Mouse (Mus musculus): ENCODE measurements at regions not wholly inside any gene's neighbourhood (a gene's known extent, or its start where the extent isn't known, plus 50 kb on each side); places are given as distances from the start of the nearest gene placed in this dataset.

GRCm38 (mm10) chr10:83819266-83819949 lies 96.7 kb downstream of the 1500009L16Rik start:
- H3K9me3 ChIP-seq = no peaks in the 10 kb centered on the region
- 10% methylated on average over 13 of the region's 13 CpGs for WGBS
- no peak overlapping the region for H3K9ac ChIP-seq
- H3K4me2 ChIP-seq = peak overlapping the region; percentile 46
- H3K4me1 ChIP-seq (replicated peaks) = peaks cover 5% of the 10 kb centered on the region
- ATAC-seq (ENCODE audit: low FRiP score, low read depth) = peak; percentile 88
- no peak overlapping the region for H3K27ac ChIP-seq (replicated peaks)
- H3K27me3 ChIP-seq = no peaks in the 10 kb centered on the region
- H3K4me3 ChIP-seq = peak overlapping the region; percentile 19
- no peaks in the 10 kb centered on the region for H3K36me3 ChIP-seq

DNA sequence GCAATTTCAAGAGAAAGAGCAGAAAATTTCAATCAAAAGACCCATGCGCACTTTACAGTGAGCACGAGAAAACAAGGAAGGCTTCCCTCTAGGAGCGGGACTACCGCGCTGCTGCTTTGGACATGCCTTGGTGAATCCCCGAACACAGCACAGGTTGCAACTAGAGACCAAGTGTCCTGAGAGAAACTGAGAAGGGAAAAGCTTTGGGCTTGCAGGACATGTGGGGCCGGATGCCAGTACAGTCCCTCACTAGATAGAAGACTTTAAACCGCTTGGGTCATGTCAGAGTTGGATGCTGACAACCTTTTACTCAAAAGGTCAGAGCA lies 97.2 kb downstream of the 1500009L16Rik start:
- H3K9ac ChIP-seq = no peak overlapping the region

DNA sequence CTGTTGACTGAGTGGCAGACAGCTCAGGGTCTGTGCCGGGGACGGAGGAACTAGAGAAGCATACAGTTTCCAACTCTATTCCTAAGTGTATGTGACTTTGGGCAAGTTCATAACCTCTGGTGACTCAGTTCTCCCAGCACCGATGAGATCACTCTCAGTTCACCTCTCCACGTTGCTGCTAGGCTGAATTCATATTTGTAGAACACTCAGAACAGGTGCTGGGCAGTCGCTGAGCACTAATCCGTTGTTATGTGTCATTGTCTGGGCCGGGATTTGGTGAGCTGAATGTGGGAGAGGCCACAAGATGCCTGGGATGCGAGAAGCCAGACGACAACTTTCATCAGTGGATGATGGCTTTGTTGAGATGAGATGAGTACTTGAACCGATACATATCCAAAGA lies 98.4 kb downstream of the 1500009L16Rik start:
- no peak for ATAC-seq (ENCODE audit: low FRiP score, low read depth)
- no peaks in the 10 kb centered on the region for H3K27me3 ChIP-seq
- 81% methylated on average over 10 of the region's 10 CpGs for WGBS
- no peaks in the 10 kb centered on the region for H3K36me3 ChIP-seq
- H3K27ac ChIP-seq (replicated peaks) = no peak overlapping the region
- no peak overlapping the region for H3K9ac ChIP-seq
- no peak overlapping the region for H3K4me2 ChIP-seq
- peaks cover 5% of the 10 kb centered on the region for H3K4me1 ChIP-seq (replicated peaks)
- no peaks in the 10 kb centered on the region for H3K9me3 ChIP-seq
- H3K4me3 ChIP-seq = no peak overlapping the region

More for the DNA sequence above, 97.2 kb downstream of the 1500009L16Rik start:
- Histone ChIP-seq H3K9me3 (no peaks in the 10 kb centered on the region), H3K4me2 (peak overlapping the region; percentile 46; the same call in 1 of the 2 replicates), H3K27ac (replicated peaks) (no peak overlapping the region), H3K4me1 (replicated peaks) (peaks cover 5% of the 10 kb centered on the region), H3K27me3 (no peaks in the 10 kb centered on the region), H3K4me3 (no peak overlapping the region), H3K36me3 (no peaks in the 10 kb centered on the region)
- peak; percentile 65 for ATAC-seq (ENCODE audit: low FRiP score, low read depth)
- 62% methylated on average over 8 of the region's 8 CpGs for WGBS

GRCm38 (mm10) chr10:83826105-83826504 lies 103.4 kb downstream of the 1500009L16Rik start:
- Histone ChIP-seq H3K9me3 (no peaks in the 10 kb centered on the region), H3K4me1 (replicated peaks) (no peaks in the 10 kb centered on the region), H3K4me3 (no peak overlapping the region), H3K27me3 (no peaks in the 10 kb centered on the region), H3K36me3 (no peaks in the 10 kb centered on the region), H3K27ac (replicated peaks) (no peak overlapping the region), H3K4me2 (no peak overlapping the region), H3K9ac (no peak overlapping the region)
- ATAC-seq (ENCODE audit: low FRiP score, low read depth) = no peak
- 90% methylated on average over 5 of the region's 5 CpGs for WGBS

- Histone ChIP-seq H3K36me3 (no peaks in the 10 kb centered on the region), H3K27ac (replicated peaks) (no peak overlapping the region), H3K4me2 (no peak overlapping the region), H3K4me3 (no peak overlapping the region), H3K4me1 (replicated peaks) (no peaks in the 10 kb centered on the region), H3K27me3 (no peaks in the 10 kb centered on the region), H3K9ac (no peak overlapping the region), H3K9me3 (no peaks in the 10 kb centered on the region)
- WGBS = 75% methylated on average over 5 of the region's 5 CpGs
- ATAC-seq (ENCODE audit: low FRiP score, low read depth) = no peak
Measured at GRCm38 (mm10) chr10:83836351-83836750, 113.7 kb downstream of the 1500009L16Rik start.

DNA sequence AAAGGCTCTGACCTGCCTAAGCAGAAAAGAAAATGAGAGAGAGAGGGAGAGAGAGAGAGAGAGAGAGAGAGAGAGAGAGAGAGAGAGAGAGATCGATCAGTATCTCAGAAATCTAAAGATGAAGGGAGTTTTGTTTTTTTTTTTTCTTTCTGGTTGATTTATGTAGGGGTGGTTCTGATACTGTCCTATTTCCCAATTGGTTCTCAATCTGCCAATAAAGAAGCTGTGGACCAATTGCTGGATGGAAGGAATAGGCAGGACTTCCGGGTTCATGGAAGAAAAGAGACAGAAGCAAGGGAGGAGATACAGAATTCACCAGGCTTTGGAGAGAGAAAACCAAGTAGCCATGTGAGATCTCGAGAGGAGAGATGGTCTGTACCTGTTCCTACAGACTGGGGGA lies 117.6 kb downstream of the 1500009L16Rik start:
- Histone ChIP-seq H3K36me3 (no peaks in the 10 kb centered on the region), H3K4me3 (no peak overlapping the region), H3K9ac (no peak overlapping the region), H3K4me1 (replicated peaks) (no peaks in the 10 kb centered on the region), H3K9me3 (no peaks in the 10 kb centered on the region), H3K27ac (replicated peaks) (no peak overlapping the region), H3K4me2 (no peak overlapping the region), H3K27me3 (no peaks in the 10 kb centered on the region)
- ATAC-seq (ENCODE audit: low FRiP score, low read depth) = no peak
- 88% methylated on average over 3 of the region's 3 CpGs for WGBS

DNA sequence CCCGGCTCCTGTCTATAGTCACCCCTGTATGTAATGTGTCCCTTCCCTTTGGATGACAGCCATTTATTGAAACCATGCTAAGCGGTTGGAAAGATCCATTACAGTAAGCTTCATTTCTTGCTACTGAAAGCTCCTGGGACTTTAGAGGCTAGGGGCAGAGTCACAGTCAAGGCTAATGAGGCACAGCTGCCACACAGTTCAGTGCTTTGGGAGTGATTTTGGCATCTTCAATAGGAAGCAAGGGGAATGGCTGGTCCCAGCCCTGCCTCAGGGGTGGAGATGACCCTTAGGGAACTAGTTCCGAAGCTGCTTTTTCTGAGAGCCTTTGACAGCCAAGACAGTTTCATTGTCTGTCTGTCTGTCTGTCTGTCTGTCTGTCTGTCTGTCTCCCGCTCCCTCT lies 128.2 kb downstream of the 1500009L16Rik start:
- no peak overlapping the region for H3K9ac ChIP-seq
- WGBS = 29% methylated on average over 4 of the region's 4 CpGs
- H3K27ac ChIP-seq (replicated peaks) = no peak overlapping the region
- no peak overlapping the region for H3K4me3 ChIP-seq
- H3K4me2 ChIP-seq = no peak overlapping the region
- H3K4me1 ChIP-seq (replicated peaks) = 0 out of 2 replicates have a peak, but pooled peaks cover 3% of the 10 kb centered on the region
- H3K36me3 ChIP-seq = no peaks in the 10 kb centered on the region
- H3K27me3 ChIP-seq = no peaks in the 10 kb centered on the region
- no peak for ATAC-seq (ENCODE audit: low FRiP score, low read depth)
- H3K9me3 ChIP-seq = no peaks in the 10 kb centered on the region

- H3K9me3 ChIP-seq = no peaks in the 10 kb centered on the region
- ATAC-seq (ENCODE audit: low FRiP score, low read depth) = no peak
- no peak overlapping the region for H3K4me2 ChIP-seq
- no peak overlapping the region for H3K27ac ChIP-seq (replicated peaks)
- H3K4me3 ChIP-seq = no peak overlapping the region
- 77% methylated on average over 5 of the region's 5 CpGs for WGBS
- H3K27me3 ChIP-seq = no peaks in the 10 kb centered on the region
- no peaks in the 10 kb centered on the region for H3K36me3 ChIP-seq
- 0 out of 2 replicates have a peak, but pooled peaks cover 3% of the 10 kb centered on the region for H3K4me1 ChIP-seq (replicated peaks)
- H3K9ac ChIP-seq = no peak overlapping the region
Measured at GRCm38 (mm10) chr10:83852194-83852593, 129.5 kb downstream of the 1500009L16Rik start.

DNA sequence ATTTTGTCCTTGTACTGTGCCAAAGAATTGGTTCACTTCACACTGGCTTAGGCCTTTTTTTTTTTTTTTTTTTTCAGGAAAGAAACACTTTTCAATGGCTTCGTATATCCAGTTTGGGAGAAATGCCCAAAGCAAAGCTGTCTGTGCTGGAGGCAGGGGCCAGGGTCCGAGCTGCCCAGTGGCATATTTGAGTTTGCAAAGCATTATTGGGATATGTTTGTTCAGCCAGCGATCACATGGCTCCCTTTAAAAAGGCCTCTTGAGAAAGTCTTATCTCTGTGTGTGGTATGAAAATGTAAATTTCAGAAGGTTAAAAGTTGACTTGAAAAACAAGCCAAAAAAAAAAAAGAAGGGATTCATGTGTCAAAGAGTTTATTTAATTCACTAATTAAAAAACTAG lies 130.1 kb downstream of the 1500009L16Rik start:
- 76% methylated on average over 3 of the region's 3 CpGs for WGBS

GRCm38 (mm10) chr10:83857794-83858442 lies 135.3 kb downstream of the 1500009L16Rik start:
- Histone ChIP-seq H3K36me3 (no peaks in the 10 kb centered on the region), H3K9ac (no peak overlapping the region), H3K4me1 (replicated peaks) (peaks cover 8% of the 10 kb centered on the region), H3K4me2 (no peak overlapping the region), H3K9me3 (no peaks in the 10 kb centered on the region), H3K27me3 (no peaks in the 10 kb centered on the region), H3K27ac (replicated peaks) (no peak overlapping the region), H3K4me3 (no peak overlapping the region)
- 83% methylated on average over 14 of the region's 14 CpGs for WGBS
- no peak for ATAC-seq (ENCODE audit: low FRiP score, low read depth)

More for the DNA sequence above, 130.1 kb downstream of the 1500009L16Rik start:
- no peak for ATAC-seq (ENCODE audit: low FRiP score, low read depth)
- no peak overlapping the region for H3K4me2 ChIP-seq
- no peaks in the 10 kb centered on the region for H3K27me3 ChIP-seq
- H3K4me3 ChIP-seq = no peak overlapping the region
- no peak overlapping the region for H3K27ac ChIP-seq (replicated peaks)
- H3K9ac ChIP-seq = no peak overlapping the region
- H3K36me3 ChIP-seq = no peaks in the 10 kb centered on the region
- H3K9me3 ChIP-seq = no peaks in the 10 kb centered on the region
- 0 out of 2 replicates have a peak, but pooled peaks cover 3% of the 10 kb centered on the region for H3K4me1 ChIP-seq (replicated peaks)

DNA sequence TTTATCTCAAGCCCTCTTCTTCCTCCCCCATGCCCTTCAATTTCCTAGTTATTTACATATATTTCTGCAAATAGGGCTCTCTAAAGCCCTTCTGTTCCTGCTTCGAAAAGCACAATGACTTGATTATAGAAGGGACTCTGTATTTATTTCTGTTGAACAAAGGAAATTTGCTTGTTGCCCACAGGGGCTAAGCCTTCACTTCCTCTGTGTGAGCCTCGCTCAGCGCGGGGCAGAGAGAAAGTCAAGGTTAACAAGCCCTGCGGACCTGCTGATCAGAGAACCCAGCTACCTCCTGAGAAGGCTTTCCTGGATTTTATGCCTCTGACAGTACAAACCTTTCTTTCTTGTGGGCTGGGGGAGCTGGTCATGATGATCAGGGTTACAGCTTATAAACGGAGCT lies 136.0 kb downstream of the 1500009L16Rik start:
- no peaks in the 10 kb centered on the region for H3K36me3 ChIP-seq
- no peak overlapping the region for H3K4me2 ChIP-seq
- no peak overlapping the region for H3K9ac ChIP-seq
- no peaks in the 10 kb centered on the region for H3K27me3 ChIP-seq
- no peaks in the 10 kb centered on the region for H3K9me3 ChIP-seq
- no peak for ATAC-seq (ENCODE audit: low FRiP score, low read depth)
- no peak overlapping the region for H3K4me3 ChIP-seq
- peaks cover 8% of the 10 kb centered on the region for H3K4me1 ChIP-seq (replicated peaks)
- WGBS = 68% methylated on average over 6 of the region's 6 CpGs
- no peak overlapping the region for H3K27ac ChIP-seq (replicated peaks)

DNA sequence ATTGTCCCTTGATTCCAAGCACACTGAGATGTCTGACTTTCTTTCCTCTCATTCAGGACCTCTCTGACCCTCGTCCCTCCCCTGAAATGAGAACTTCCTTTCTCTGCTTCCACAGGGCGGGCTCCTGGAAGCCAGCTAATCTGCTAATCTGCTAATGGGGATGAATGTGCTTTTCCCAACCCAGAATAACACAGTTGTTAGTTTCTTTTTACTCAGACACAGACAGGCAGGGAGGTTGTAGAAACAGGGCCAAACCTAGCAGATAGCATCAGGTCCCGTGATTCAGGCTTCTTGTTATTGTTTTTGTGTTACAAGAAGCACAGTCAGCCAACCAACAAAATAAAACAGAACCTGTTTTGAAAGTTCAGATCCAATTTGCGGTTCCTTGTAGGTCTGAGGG lies 137.0 kb downstream of the 1500009L16Rik start:
- Histone ChIP-seq H3K27me3 (no peaks in the 10 kb centered on the region), H3K4me1 (replicated peaks) (peaks cover 8% of the 10 kb centered on the region), H3K36me3 (no peaks in the 10 kb centered on the region), H3K9ac (no peak overlapping the region), H3K27ac (replicated peaks) (no peak overlapping the region), H3K4me2 (no peak overlapping the region), H3K4me3 (no peak overlapping the region), H3K9me3 (no peaks in the 10 kb centered on the region)
- WGBS = 82% methylated on average over 4 of the region's 4 CpGs
- no peak for ATAC-seq (ENCODE audit: low FRiP score, low read depth)

Data from hindbrain, embryonic 15.5 days (tissue).